Mouse (Mus musculus): ENCODE data around the gene Mapk7.

DNA sequence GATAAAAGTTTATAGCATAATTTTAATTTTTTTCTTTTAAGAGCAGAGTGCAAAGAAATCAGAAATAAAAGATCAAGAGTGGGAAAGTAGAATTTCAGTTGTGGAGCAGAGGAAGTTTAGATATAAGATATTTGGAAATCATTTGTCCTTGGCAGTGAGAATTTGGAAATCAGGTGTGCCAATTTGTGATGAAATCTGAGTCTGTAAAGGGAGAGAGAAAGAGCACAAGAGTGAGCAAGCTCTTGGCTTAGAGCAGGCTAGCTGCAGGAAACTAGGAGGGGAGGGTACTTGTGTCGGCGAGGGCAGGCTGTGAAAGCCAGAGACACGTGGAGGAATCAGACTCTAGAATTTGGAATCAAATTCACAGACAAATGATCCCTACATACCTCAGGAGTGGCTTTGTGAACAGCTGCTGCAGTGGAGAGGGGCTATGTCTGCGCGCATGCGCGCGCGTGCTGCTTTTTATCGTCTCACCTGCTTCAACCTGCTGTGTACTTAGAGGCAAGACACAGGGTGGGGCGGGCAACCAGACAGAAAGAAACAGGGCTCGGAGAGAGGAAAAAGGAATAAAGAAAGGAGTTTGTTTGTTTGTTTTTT lies 17.3 kb downstream of the Mapk7 start:
- TF ChIP-seq CTCF (IDR thresholded peaks at IDR 0.05; ENCODE audit: control insufficient read depth, insufficient read depth, low read length): no peak
- no peak for TF ChIP-seq POLR2A (IDR thresholded peaks at IDR 0.05; ENCODE audit: borderline replicate concordance, control insufficient read depth, low read depth, low read length)

All from bone marrow, adult 2 months (tissue).